Mouse (Mus musculus): ENCODE data around the gene Nfatc4.

Gene Nfatc4

DNA sequence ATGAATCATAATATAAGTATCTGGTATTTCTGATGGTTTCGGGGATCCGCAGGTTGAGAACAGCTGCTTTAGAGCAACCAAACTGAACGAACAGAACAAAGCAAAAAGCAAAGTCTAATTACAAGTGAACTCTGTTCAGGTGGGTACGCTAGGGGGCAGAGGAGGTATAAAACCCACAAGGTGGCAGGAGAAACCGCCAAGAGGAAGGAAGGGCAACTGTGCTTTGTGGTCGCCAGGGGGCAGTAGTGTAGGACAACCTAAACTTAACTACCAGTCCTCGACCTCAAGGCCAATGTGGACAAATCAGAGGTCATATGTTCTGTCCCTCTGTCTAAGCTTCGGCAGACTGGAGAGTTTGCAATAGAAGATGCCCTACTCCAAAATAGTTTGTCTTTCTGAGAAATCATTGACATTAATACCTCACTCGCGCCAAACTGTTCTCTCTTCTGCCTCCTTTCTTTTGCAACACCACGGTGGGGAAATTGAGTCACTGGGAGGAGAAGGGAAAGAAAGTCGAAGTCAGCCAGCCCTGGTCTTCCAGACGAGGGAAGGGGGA, 431 bp upstream of the Nfatc4 start:
- peak; percentile 95 for DNase-seq

GRCm38 (mm10) chr14:55824001-55824480, 1.1 kb downstream of the Nfatc4 start:
- DNase-seq, result peak; percentile 62

DNA sequence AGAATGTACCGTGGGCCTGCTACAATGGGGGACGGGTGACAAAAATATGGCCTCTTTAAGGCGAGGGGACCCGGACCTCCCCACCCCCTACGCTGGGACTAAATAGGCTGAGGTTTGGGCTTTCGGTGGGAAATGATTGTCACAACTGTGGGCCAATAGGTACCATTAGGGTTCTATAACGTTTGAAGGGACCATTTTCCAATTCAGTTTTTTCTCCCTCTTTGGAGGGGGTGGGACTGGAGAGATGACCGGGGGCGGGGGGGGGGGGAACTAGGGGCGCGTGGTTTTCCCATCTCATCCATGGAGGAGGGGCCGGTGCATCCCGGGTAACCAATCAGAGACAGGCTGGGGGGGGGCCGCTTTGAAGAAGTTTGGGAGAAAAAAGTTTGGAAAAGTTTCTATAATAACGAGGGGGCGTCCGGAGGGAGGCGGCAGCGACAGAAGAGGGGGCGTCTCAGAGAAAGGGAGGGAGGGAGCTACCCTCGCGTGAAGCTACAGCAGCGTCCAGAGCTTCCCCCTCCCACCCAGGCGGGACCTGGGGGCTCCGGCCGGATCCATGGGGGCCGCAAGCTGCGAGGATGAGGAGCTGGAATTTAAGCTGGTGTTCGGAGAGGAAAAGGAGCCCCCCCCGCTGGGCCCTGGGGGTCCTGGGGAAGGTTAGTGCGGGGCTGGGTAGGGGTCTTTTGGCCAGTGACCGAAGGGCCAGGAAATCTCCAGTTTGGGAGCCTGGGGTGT, 1.7 kb downstream of the Nfatc4 start:
- peak; percentile 66 for DNase-seq

DNA sequence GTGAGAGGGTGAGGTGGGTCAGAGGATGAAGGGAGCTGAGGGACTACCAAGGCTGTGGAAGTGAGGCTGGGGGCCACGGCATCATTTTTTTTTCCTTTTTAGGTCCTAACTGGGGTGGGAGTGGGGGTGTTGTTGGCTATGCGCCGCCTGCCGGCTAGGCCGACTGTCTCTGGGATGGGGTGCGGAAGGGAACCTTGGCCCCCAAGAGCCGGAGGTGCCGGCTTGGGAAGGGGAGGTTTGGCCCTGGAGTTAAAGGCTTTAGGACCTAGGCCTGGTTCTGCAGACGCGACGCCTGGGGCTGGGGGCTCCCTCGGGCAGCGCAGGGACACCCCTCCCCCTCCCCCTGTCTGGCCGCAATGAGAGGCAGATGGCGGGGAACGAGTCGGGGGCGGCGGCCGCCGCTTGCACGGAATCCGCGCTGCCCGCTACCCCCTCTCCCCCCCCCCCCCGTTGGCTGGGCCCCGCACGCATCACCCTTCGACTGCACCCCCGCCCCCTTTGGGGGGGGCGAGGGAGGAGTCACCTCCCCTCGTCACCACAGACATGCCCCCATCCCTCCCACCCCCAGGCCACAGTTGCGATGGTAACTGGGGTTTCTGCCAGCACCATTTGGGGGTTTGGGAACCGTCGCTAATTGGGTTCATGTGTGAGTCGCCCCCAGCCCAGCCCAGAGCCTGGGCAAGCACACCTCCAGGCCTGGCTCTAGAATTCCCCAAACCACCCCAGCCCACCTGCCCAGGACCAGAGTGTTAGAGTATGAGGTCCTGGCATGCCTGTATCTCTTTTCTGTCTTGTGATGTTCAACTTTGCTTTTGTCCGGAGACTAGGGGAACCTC, 2.5 kb downstream of the Nfatc4 start:
- peak; percentile 26 for DNase-seq

DNA sequence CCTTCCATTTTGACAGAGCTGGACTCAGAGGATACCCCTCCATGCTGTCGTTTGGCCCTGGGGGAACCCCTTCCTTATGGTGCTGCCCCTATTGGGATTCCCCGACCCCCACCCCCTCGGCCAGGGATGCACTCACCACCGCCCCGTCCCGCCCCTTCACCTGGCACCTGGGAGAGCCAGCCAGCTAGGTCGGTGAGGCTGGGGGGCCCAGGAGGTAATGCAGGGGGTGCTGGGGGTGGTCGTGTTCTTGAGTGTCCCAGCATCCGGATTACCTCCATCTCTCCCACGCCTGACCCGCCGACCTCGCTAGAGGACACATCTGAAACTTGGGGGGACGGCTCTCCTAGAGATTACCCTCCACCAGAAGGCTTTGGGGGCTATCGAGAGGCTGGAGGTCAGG, 3.2 kb downstream of the Nfatc4 start:
- DNase-seq, result no peak

- no peak for DNase-seq
Measured at GRCm38 (mm10) chr14:55826551-55827340, 3.8 kb downstream of the Nfatc4 start.

- peak; percentile 38 for DNase-seq
Measured at GRCm38 (mm10) chr14:55828716-55829263, 5.8 kb downstream of the Nfatc4 start.

DNA sequence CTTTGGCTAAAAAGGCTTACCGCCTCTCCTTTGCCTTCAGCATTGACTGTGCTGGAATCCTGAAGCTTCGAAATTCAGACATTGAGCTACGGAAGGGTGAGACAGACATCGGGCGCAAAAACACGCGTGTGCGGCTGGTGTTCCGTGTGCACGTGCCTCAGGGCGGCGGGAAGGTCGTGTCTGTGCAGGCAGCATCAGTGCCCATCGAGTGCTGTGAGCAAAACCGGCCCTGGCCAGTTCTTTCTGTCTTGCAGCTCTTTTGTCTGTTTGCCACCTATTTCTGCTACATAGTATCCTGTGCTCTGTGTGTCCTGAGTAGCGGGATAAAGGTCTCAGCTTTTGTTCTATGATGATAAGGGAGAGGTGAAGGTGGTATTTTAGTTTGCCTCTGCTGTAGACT, 6.9 kb downstream of the Nfatc4 start:
- no peak for DNase-seq

DNA sequence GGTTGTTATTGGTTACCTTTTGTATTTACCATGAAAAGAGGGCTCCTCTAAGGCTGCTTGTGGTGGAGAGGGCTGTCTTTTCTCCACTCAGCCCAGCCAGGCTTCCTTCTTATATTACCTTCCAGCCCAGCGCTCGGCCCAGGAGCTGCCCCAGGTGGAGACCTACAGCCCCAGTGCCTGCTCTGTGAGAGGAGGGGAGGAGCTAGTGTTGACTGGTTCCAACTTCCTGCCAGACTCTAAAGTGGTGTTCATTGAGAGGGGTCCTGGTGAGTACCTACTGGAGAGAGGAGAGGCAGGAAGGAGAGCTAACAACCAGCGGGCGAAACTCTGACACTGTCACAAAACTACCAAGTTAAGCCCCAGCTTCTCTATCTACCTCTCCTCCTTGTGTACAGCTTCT, 7.4 kb downstream of the Nfatc4 start:
- no peak for DNase-seq

DNA sequence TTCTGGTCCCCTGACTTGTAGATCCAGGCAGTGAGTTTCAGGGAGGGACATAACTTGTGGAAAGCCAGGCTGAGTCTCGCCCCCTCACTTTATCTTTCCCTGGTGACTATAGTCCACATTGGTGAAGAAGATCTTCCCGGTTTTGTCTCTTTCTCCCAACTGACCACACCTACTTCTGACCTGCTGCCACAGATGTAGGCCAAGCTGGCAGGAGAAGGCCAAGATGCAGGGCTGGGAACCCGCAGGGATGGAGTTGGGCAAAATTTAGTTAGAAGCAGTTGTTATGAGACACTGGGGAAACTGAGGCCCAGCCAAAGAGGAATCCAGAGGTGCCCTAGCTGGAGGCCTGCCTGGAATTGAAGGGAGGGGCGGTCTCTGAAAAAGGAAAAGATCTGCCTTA, 10.2 kb downstream of the Nfatc4 start:
- DNase-seq, result no peak

GRCm38 (mm10) chr14:55834808-55835533, 12.0 kb downstream of the Nfatc4 start:
- DNase-seq, result no peak

DNA sequence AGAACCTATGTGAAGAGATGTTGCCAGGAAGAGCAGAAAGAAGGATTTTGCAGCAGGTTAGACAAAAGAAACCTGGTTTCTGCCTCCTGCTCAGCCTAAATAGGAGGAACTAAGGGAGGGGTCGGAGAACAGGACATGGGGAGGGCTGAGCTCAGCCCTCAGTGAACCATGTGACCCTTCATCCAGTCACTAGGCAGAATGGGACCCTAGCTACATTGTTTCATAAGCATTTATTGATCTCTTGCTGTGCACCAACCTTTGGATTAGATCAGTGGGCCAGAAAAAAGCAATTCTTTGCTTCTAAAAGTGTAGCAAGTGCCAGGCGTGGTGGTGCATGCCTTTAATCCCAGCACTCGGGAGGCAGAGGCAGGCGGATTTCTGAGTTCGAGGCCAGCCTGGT, 15.4 kb downstream of the Nfatc4 start:
- DNase-seq, result no peak

GRCm38 (mm10) chr14:55838740-55839139, 15.8 kb downstream of the Nfatc4 start:
- DNase-seq, result no peak

DNA sequence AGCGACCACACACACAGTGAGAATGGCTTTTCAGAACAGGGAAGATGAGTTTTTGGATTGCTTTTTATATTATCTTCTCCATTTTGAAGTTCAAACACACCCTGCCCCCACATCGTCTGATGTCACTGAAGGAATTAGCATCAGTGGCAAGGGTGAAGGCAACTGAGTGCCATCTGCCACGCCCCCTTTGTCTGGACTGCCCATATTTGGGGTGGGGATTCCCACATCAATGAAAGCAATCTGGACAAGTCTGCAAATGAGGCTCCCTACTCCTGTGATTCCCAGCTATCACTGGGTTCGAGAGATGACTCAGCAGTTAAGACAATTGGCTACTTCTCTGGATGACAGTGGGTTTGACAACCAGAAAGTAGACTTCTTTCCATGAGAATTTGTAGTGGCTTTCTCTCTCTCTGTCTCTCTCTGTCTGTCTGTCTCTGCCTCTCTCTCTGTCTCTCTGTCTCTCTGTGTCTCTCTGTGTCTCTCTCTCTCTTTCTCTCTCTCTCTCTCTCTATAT, 18.0 kb downstream of the Nfatc4 start:
- no peak for DNase-seq

DNA sequence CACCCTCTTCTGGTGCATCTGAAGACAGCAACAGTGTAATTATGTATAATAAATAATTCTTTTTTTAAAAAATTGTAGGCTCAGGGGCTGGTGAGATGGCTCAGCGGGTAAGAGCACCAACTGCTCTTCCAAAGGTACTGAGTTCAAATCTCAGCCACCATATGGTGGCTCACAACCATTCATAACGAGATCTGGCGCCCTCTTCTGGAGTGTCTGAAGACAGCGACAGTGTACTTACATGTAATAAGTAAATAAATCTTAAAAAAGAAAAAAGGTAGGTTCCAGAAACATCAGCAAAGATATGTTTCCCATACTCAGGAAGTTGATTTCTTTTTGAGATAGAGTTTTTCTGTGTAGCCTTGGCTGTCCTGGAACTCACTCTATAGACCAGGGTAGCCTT, 19.9 kb downstream of the Nfatc4 start:
- DNase-seq, result peak; percentile 56

DNA sequence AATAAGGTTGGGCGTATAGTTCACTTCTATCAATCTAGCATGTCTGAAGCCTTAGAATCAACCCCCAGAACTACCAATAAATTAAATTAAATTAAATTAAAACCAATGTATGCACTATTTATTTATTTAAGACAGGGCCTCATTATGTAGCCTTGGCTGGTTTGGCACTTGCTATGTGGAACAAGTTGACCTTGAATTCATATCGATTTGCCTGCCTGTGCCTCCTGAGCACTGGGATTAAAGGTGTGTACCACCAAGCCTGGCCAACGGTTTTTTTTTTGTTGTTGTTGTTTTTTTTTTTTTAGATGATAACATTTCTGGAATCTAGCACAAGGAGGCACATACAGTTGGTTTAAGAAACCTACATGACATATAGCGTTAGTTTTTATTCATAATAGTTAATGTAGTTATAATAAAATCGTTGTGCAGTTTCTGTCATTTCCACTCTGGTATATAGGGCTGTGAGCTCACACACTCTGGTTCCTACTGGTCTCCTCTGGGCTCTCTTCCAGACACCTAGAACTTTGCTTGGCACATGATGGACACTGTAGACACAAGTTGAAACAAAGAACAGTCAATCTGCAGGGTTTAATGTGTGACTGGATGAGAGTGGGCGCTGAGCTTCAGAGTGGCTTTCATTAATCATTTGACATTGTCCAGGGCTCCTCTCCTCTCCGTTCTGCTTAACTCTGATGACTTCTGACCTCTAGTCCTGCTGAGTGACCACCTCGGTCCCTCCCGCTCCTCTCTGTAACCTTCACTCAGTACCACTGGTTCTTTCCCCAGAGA, 22.8 kb downstream of the Nfatc4 start:
- DNase-seq, result no peak

GRCm38 (mm10) chr14:55850885-55851284, 27.9 kb downstream of the Nfatc4 start:
- DNase-seq, result no peak

- DNase-seq, result no peak
Measured at GRCm38 (mm10) chr14:55852646-55853551, 30.0 kb downstream of the Nfatc4 start.

DNA sequence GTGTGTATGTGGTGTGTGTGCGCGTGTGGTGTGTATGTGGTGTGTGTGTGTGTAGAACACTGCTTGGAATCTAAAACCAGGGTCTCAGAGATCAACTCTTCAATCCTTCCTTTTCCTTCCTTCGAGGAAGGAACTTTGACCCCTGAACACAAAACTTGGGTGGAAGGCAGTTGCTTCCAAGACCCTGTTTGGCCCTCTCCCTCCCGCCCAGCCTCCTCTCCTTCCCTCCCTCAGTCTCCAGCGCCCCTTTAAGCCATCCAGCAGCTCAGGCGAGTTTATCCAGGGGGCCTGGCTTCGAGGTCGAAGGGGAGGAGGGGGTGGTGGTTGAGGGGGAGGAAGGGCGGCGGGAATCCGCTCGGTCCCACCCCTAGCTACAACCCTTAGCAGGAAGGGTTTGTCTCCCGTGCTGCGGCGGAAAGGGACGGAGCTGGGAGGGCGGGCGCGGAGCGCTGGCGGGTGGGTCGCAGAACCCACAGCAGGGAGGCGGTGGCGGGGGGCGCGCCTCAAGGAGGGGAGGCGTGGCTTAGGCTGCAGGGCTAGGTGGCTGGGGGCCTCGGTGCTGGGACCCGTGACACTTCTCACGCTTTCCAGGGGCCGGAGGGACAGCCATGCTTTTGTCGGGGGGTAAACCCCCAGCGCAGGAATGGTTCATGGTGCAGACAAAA, 30.8 kb downstream of the Nfatc4 start, which contains the start of gene Nynrin:
Gene Nynrin, plus strand, starts transcription at position 390 of the 665 bp plus-strand sequence.
- peak; percentile 80 for DNase-seq
